ENCODE assay signal across 28 mouse cellular contexts in the genomic region with DNA sequence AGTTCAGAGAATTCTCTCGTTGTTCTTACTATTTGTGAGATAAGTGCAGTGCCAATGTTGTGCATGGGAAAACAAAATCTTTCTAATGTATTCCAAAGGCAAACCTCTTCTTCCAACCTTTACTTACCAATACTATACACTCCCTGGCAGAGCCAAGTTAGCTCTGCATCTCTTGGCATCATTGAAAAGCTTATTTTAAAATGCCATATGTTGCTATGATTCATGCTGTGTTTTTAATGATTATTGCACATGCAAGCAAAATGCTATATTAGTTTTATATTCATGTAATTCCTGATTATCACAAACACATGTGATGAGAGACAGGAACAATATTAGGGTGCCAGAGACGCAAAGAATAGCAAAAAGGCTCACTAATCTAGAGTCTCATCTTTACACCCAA.
"Had no signal": no experiment of that assay in that cellular context is flagged by ENCODE, and none has a peak within 500 bp of the region (broad histone marks: within the 10 kb centered on the region; RNA-seq: fewer than 3 reads in every experiment).

No protein-coding gene starts in this region.

- H3K27me3 ChIP-seq: heart, embryonic 12.5 days; hindbrain, embryonic 12.5 days; intestine, embryonic 15.5 days; limb, embryonic 13.5 days; limb, embryonic 15.5 days; liver, embryonic 12.5 days had no signal

- H3K4me1 ChIP-seq: heart, embryonic 10.5 days; heart, embryonic 12.5 days; hindbrain, embryonic 10.5 days; hindbrain, embryonic 12.5 days; intestine, embryonic 15.5 days; limb, embryonic 13.5 days; limb, embryonic 15.5 days; liver, embryonic 12.5 days had no signal

- H3K36me3 ChIP-seq: heart, embryonic 10.5 days; heart, embryonic 12.5 days; hindbrain, embryonic 10.5 days; hindbrain, embryonic 12.5 days; intestine, embryonic 15.5 days; limb, embryonic 13.5 days; limb, embryonic 15.5 days; liver, embryonic 12.5 days had no signal

- H3K9ac ChIP-seq: heart, embryonic 12.5 days; hindbrain, embryonic 12.5 days; hindbrain, embryonic 14.5 days; intestine, embryonic 15.5 days; limb, embryonic 13.5 days; limb, embryonic 15.5 days; liver, embryonic 12.5 days; liver, embryonic 14.5 days had no signal

- H3K4me3 ChIP-seq: gastrocnemius, adult 2 months; heart, embryonic 10.5 days; heart, embryonic 12.5 days; hindbrain, embryonic 10.5 days; hindbrain, embryonic 12.5 days; intestine, embryonic 15.5 days; layer of hippocampus, adult 2 months; limb, embryonic 13.5 days; limb, embryonic 15.5 days; liver, embryonic 12.5 days had no signal

- H3K27ac ChIP-seq: gastrocnemius, adult 2 months; heart, embryonic 10.5 days; hindbrain, embryonic 10.5 days; hindbrain, embryonic 12.5 days; hindbrain, embryonic 14.5 days; intestine, embryonic 15.5 days; layer of hippocampus, adult 2 months; limb, embryonic 13.5 days; limb, embryonic 15.5 days; liver, embryonic 12.5 days; liver, embryonic 14.5 days had no signal

- H3K4me2 ChIP-seq: heart, embryonic 12.5 days; hindbrain, embryonic 12.5 days; hindbrain, embryonic 14.5 days; intestine, embryonic 15.5 days; limb, embryonic 13.5 days; limb, embryonic 15.5 days; liver, embryonic 12.5 days had no signal

- H3K9me3 ChIP-seq: heart, embryonic 10.5 days; heart, embryonic 12.5 days; hindbrain, embryonic 10.5 days; hindbrain, embryonic 12.5 days; intestine, embryonic 15.5 days; limb, embryonic 13.5 days; limb, embryonic 15.5 days; liver, embryonic 12.5 days had no signal

- DNase-seq: gastrocnemius, adult 2 months; gastrocnemius, postnatal 10 days; gastrocnemius, postnatal 25 days; heart, adult 18-20 months; heart, postnatal 10 days; heart, postnatal 4 days; kidney, adult 18-20 months; kidney, adult 8-10 months; kidney, postnatal 10 days; kidney, postnatal 25 days; kidney, postnatal 4 days; layer of hippocampus, adult 9-11 months; layer of hippocampus, postnatal 36 days; left cerebral cortex, postnatal 4 days had no signal

- ATAC-seq: hindbrain, embryonic 16.5 days; inflammation-experienced regulatory T-cells, adult 6 months; intestine, embryonic 15.5 days; intestine, postnatal 0 days; liver, embryonic 12.5 days had no signal
